Mouse (Mus musculus) NIH3T3 (cell line): ENCODE measurements around the gene Atp5g1.
A peak's percentile ranks its signal among the peaks of the same experiment; 100 is the strongest.
"Not testable (repeated sequence)": the region's sequence is repeated elsewhere in the genome, so short reads cannot be mapped to it uniquely, and the experiment has no call there.

Experiments
- DNase-seq: peaks from one replicate; pipeline ENCODE4 v3.0.0-alpha.2; 2012; ENCODE audit warnings: low read depth

The Atp5g1 gene

GRCm38 (mm10) chr11:96075509-96076220, at the start of gene Atp5g1:
Gene Atp5g1, minus strand, starts transcription at chr11:96075670.
- peak; percentile 99 for DNase-seq

DNA sequence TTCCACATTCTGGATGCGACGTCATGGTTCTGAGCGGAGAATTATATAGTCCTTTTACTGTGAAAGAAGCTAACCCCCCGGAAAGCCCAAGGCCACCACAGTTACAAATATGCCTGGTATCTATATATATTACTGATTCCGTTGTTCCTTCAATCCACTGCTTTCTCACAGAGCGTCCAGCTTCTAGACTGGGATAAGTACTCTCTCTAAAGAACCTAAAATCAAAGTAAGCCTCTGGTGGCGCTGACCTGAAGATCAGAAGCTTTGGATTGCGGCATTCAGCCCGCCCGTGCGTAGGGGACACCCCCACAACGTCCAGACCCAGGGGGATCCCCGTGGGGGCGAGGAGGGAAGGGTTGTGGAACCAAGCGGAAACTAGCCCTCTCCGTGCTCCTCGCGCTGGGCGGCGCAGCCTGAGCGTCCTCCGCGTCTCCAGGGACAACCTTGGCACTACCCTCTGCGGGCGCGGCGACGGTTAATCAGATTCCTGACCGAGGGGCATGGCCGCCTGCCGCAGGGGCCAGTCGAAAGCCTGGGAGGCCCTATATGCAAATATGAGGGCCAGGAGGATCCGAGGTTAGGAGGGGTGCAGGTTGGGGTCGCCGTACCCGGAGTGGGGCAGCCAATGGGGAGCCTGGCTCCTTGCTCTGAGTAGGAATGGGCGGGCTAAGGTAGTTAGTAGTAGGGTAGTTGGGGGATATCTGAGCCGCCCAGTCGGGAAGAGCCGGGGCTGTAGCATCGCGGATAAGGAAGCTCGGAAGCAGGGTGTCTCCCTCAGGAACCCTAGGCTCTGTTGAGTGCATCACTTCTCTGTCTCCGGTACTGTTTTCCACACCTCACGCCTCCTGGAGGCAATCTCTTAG, 48.8 kb upstream of the Atp5g1 start:
- no peak for DNase-seq

- DNase-seq: peak; percentile 26
Observed at GRCm38 (mm10) chr11:96122806-96123205, 47.3 kb upstream of the Atp5g1 start.

DNA sequence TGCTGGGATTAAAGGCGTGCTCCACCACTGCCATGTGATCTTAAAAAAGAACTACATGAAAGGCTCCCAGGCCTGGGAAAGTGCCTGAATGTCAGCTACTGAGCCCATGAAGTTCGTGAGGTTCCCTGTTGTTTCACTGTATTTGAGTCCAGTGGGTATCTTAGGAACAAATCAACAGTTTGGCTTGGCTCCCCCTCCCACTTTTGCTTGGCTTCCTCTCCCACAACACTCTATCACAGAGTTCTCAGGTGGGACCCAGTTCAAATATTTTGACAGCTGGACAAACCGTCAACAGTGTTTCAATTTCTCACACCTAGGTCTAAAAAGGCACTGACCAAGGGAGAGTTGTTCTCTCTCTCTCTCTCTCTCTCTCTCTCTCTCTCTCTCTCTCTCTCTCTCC, 43.9 kb upstream of the Atp5g1 start:
- no peak for DNase-seq

DNA sequence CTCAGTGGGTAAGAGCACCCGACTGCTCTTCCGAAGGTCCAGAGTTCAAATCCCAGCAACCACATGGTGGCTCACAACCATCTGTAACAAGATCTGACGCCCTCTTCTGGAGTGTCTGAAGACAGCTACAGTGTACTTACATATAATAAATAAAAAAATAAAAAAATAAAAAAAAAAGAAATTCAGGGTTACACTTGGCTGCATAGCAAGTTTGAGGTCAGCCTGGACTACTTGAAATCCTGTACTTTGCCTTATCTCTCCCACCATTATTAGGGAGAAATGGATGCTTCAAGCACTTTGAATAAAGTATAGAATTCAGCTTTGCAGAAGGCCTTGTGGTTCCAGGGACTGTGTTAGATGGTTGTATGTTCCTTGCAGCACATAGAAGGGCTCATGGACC, 41.5 kb upstream of the Atp5g1 start:
- DNase-seq: not testable (repeated sequence)

GRCm38 (mm10) chr11:96116116-96116515, 40.6 kb upstream of the Atp5g1 start:
- DNase-seq: no peak

GRCm38 (mm10) chr11:96115416-96115815, 39.9 kb upstream of the Atp5g1 start:
- no peak for DNase-seq

GRCm38 (mm10) chr11:96114077-96114476, 38.6 kb upstream of the Atp5g1 start:
- peak; percentile 49 for DNase-seq

GRCm38 (mm10) chr11:96111751-96112150, 36.3 kb upstream of the Atp5g1 start, which contains the start of gene Calcoco2:
Gene Calcoco2, minus strand, starts transcription at chr11:96111964.
- no peak for DNase-seq

DNA sequence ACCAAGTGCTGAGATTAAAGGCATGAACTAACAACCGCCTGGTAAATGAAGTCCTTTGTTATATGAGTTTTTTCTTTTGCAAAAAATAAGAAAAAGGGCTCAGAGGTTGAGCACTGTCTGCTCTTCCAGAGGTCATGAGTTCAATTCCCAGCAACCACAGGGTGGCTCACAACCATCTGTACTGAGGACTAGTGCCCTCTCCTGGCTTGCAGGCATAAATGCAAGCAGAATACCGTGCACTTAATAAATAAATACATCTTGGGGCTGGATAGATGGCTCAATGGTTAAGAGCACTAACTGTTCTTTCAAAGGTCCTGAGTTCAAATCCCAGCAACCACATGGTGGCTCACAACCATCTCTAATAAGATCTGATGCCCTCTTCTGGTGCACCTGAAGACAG, 35.5 kb upstream of the Atp5g1 start:
- DNase-seq: not testable (repeated sequence)

DNA sequence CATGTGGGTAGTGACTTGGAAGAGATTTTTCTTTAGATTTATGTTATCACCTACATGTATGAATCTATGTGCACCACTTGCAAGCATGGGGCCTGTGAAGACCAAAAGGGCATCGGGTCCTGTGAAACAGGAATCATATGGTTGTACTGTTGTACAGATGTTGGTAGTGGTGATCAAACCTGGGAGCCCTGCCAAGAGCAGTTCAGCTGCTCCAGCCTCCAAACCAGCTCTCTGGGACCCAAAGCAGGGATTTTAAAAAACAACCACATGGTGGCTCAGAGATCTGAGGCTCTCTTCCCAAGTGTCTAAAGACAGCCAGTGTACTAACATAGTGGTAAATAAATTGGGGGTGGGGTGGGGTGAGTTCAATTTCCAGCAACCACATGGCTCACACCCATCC, 32.9 kb upstream of the Atp5g1 start:
- DNase-seq: peak; percentile 74

DNA sequence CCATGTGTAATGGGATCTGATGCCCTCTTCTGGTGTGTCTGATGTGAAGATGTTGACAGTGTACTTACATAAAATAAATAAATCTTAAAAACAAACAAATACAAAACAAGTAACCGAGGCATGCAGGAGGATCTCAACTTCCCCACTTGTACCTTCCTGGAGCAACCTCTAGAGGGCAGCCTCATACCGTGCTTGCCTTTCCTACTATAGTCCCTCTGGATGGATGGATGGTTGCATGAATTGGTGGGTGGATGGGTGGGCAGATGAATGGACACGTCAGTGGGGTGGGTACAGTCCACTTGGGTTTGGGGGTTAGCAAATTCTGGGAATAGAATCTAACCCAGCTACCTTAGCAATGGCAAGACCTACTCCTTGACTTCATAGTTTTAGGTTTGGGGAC, 17.9 kb upstream of the Atp5g1 start:
- peak; percentile 78 for DNase-seq

DNA sequence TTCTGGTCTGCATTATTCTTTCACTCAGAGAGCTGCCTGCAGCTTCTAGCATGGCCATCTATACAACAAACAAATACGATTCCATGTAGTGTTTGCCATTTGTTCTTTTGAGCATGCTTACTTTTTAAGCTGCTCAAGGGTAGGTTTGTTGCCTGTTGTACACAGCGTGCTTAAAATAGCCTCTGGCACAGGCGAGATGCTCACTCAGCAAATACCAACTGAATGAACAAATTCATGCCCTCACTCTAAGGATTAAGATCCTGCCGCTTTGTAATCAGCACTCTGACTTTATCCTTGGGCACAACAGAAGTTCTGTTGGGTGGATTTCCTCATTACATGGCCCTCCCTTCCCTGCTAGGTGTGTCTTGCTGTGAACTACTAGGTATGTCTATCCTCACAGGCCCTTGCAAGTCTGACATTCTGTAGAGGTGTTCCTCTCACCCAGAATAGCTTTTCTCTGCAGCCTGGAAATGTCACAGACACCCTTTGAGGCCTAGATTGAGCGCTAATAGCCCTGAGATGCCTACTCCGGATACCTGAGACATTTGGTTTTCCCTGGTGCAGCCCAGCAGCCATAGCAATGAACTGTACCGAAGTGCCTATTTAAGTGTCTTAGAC, 17.3 kb upstream of the Atp5g1 start:
- peak; percentile 28 for DNase-seq

- DNase-seq: peak; percentile 67
Observed at GRCm38 (mm10) chr11:96091073-96091472, 15.6 kb upstream of the Atp5g1 start.

GRCm38 (mm10) chr11:96087981-96088380, 12.5 kb upstream of the Atp5g1 start:
- no peak for DNase-seq

DNA sequence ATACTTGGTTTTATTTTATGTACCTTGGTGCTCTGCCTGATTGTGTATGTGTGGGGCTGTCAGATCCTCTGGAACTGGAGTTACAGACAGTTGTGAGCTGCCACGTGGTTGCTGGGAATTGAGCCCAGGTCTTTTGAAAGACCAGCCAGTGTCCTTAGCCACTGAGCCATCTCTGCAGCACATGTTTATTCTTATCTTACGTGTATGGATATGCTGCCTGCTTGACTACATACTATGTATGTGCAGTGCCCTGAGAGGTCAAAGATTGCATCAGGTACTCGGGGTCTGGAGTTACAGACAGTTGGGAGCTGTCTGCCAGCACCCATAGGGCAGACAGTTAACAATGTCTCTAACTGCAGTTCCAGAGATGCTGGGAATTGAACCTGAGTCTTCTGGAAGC, 7.2 kb upstream of the Atp5g1 start:
- DNase-seq: no peak

- no peak for DNase-seq
Observed at GRCm38 (mm10) chr11:96080736-96081135, 5.3 kb upstream of the Atp5g1 start.

DNA sequence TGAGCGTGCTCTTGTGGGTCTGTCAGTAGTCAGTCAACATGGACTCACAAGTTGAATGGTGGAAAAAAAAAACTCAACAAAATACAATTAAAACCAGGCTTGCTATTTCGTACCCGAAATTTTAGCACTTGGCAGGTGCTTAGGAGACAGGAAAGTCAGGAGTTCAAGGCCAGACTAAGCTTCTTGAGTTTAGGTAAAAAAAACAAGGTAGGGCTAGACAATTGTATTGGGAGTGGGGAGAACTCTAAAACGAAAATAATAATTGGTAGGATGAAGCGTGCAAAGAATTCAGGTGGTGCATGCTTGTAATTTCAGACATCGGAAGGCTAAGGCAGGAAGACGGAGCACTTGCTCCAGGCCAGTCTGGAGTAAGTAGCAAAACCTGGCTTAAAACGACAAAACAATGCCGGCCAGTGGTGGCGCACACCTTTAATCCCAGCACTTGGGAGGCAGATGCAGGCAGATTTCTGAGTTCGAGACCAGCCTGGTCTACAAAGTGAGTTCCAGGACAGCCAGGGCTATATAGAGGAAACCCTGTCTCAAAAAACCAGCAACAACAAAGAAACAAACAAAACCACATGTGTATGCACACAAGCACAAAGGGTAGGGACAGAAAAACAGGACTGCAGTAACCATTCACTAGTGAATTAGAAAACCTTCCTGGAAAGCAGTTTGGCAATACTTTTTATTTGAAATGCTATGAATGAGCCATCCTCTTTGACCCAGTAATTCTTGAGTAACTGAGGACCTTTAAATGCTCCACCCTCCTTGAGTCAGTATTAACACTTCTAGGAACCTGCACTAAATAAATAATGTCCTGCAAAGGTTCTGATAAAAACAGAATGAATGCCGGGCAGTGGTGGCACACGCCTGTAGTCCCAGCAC, 993 bp upstream of the Atp5g1 start:
- peak; percentile 27 for DNase-seq

DNA sequence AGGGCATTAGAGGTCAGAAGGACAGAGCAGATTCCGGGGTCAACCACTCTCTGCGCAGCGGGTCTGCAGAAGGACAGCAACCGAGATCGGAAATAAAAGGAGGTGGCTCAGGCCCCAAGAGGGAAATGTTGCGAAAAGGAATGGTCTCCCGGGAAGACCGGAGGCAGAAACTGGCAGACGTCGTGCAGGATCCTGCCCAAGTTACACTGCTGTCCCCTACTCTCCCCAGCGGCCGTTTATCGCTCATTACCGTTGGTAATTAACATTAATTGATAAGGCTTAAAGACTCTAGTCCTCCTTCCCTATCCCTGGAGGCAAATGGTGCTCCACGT, 327 bp downstream of the Atp5g1 start:
- DNase-seq: no peak

DNA sequence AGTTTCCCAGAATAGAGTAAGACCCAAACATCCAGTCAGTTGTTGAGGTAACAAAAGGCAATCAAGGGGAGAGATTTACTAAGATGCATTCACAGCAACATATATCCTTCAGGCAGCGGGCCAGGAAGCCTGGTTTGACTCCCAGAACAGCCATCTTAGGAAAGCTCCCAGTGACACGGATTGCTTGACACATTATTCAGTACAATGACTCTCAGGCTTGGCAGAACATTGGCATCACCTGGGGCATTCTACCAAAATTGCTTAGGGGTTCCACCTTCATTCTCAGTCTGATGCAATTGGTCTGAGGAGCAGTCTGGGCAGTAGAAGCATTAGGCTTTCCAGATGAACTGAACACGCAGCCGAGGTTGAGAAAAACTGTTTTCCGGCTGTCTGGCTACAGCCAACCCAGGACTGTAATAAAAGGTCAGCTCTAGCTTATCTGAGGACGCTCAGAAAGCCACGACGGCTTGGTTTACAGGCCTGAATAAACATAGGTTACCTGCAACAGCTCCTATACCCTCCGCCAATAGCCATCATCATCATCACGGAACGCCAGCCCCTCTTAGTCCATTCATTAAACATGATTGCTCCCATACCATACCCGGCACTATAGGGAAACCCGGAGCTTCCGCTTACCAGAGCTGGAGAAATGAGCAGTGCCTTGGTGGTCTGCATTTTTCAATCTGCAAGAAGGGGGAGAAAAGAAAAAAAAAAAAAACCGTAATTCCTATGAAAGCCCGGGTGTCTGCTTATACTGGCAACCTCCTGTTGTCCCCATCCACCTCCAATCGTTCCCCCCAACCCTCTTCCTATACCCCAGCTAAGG, 906 bp downstream of the Atp5g1 start:
- peak; percentile 50 for DNase-seq
